Mouse (Mus musculus) urinary bladder, postnatal 10 days (tissue): ENCODE results near the gene D130052B06Rik.

ENCODE experiments used
- DNase-seq: peaks from one replicate; pipeline ENCODE4 v3.0.0; 2022; ENCODE audit warnings: low spot score

Gene D130052B06Rik

DNA sequence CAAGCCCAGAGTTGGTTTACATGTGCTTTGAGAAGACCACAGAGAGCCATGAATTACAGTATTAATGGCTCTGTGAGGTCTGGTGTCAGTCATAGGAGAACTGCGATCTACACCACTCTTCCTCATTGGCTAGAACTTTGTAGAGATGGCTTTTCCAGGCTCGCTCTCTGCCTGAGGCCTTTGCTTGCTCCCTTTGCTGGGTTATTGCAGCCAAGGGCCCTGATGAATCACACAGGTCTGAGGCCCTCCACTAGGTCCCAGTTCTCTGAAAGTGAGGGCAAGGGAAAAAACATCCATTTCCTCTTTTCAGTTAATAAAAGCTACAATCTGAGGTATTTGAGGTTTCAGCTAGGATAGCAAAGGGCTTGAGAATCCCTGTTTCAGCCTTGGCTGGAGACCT is 64.5 kb downstream of the D130052B06Rik start:
- DNase-seq = no peak

DNA sequence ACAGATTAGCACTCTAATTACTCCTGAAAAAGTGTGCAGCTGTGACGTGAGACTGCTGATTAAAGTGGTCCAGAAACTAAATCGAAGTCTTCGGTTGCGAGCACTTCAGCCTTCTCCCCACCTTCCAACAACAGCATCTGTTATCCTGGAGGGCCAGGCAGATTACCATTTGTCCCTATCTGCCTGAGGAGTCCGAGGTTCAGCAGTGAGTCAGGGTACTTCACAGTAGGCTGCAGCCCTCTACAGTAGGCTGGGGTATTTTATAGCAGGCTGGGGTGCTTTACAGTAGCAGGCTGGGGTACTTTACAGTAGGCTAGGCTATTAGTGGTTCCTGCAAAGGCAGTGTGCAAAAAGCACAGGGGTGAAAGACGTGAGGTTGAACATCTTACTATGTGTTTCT is 69.3 kb downstream of the D130052B06Rik start:
- DNase-seq = no peak

DNA sequence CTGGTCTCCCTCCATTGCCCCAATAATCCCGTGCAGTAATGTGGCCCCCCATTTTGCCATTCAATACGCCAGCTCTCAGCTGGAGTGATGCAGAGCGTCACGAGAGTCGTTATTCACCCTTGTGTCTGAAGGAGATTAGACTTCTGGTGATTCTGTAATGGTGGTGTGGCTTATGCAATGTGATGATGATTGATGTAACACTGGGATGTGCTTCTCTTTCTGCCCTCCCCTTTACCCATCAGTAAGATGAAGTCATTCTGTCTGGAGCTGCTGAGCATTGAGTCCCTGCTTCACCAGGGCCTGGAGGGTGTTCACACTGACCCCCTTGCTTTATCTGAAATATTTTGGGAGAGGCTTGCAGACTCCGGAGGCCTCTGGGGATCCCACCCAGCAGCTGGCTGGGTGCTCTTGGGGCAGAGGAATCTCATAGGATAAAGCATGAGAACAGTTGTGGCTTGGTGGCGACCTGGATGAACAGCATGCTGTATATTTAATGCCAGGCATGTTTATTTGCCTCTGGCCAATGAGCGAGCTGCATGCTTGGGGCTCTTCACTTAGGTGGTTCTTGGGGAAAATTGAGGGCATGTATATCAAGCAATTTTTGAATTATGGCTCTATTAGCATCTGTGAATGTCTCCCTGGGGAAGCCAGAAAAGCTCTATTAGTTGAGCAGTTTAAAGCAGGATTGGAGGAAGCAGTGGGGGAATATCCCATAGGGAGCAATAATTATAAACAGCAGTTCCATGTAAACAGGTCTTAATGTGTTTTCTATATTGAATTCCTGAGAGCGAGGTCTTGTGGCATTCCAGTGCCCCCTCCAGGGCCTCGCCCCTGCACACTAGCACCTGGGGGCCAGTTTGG is 71.2 kb downstream of the D130052B06Rik start:
- no peak for DNase-seq
